Mouse (Mus musculus): ENCODE data around the gene Bmp8a.
"Not testable (repeated sequence)": the region's sequence is repeated elsewhere in the genome, so short reads cannot be mapped to it uniquely, and the experiment has no call there.

Bmp8a gene

GRCm38 (mm10) chr4:123286790-123287189, 56.3 kb downstream of the Bmp8a start:
- no peak for DNase-seq (ENCODE audit: low spot score in 2 of 2)

GRCm38 (mm10) chr4:123284731-123285624, 58.1 kb downstream of the Bmp8a start:
- DNase-seq (ENCODE audit: low spot score in 2 of 2) = no peak

GRCm38 (mm10) chr4:123283675-123284064, 59.4 kb downstream of the Bmp8a start:
- not testable (repeated sequence) for DNase-seq (ENCODE audit: low spot score in 2 of 2)

- peak; percentile 29 to 43 for DNase-seq (ENCODE audit: low spot score in 2 of 2)
Observed at GRCm38 (mm10) chr4:123282915-123283674, 60.0 kb downstream of the Bmp8a start.

- DNase-seq (ENCODE audit: low spot score in 2 of 2) = peak; percentile 80 to 86
Observed at GRCm38 (mm10) chr4:123282500-123282899, 60.6 kb downstream of the Bmp8a start.

GRCm38 (mm10) chr4:123280117-123280516, 62.9 kb downstream of the Bmp8a start:
- DNase-seq (ENCODE audit: low spot score in 2 of 2) = no peak

GRCm38 (mm10) chr4:123271063-123271462, 72.0 kb downstream of the Bmp8a start:
- DNase-seq (ENCODE audit: low spot score in 2 of 2) = no peak
